Mouse (Mus musculus) intestine, embryonic 15.5 days (tissue): ENCODE results near the gene Tmem213. TPM values are rescaled to one million over a fixed set of nuclear protein-coding genes. Genes with fewer than 3 reads are reported as not detected.

Experiments used
- ATAC-seq: fragments of 200-750 bp; cut with Nextera tagmentation; 2 replicates; pipeline ENCODE4 v1.8.0; 2017; ENCODE audit warnings: moderate TSS enrichment, moderate library complexity
- H3K27ac ChIP-seq: fragments of 300-500 bp; sonication (generic); 2 replicates; pipeline ENCODE4 v1.5.1; 2015; ENCODE audit warnings: mild to moderate bottlenecking, inconsistent platforms
- H3K27me3 ChIP-seq: fragments of 300-500 bp; sonication (generic); replicated peaks from 2 replicates; pipeline ENCODE4 v1.6.1; 2015; ENCODE audit warnings: inconsistent platforms
- H3K36me3 ChIP-seq: fragments of 300-500 bp; sonication (generic); 2 replicates; pipeline ENCODE4 v1.6.1; 2015; ENCODE audit warnings: inconsistent platforms
- H3K4me1 ChIP-seq: fragments of 300-500 bp; sonication (generic); replicated peaks from 2 replicates; pipeline ENCODE4 v1.6.1; 2015; ENCODE audit warnings: inconsistent platforms
- H3K4me2 ChIP-seq: fragments of 300-500 bp; sonication (generic); replicated peaks from 2 replicates; pipeline ENCODE4 v1.6.1; 2015; ENCODE audit warnings: mild to moderate bottlenecking, inconsistent platforms
- H3K4me3 ChIP-seq: fragments of 300-500 bp; sonication (generic); replicated peaks from 2 replicates; pipeline ENCODE4 v1.5.1; 2015; ENCODE audit warnings: inconsistent platforms
- H3K9ac ChIP-seq: fragments of 300-500 bp; sonication (generic); 2 replicates; pipeline ENCODE4 v1.6.1; 2015; ENCODE audit warnings: inconsistent platforms
- H3K9me3 ChIP-seq: fragments of 300-500 bp; sonication (generic); 2 replicates; pipeline ENCODE4 v1.6.1; 2016; ENCODE audit warnings: inconsistent platforms
- WGBS: fragments of 180-500 bp; shearing (Covaris S2); methylation state at CpG from one replicate; pipeline ENCODE4 v1.1.7; 2015; 5-methylcytosine and 5-hydroxymethylcytosine counted together
- polyA plus RNA-seq: library from polyadenylated mRNA; unstranded; fragments of >200 nt; fragmentation: Nextera tagmentation; extraction: Ambion mirVana; gene quantifications from 2 replicates; pipeline ENCODE4 v1.2.1, GENCODE M21; 2015

Tmem213 gene
- polyA plus RNA-seq, 1 experiment from 2014 or later, result not detected

DNA sequence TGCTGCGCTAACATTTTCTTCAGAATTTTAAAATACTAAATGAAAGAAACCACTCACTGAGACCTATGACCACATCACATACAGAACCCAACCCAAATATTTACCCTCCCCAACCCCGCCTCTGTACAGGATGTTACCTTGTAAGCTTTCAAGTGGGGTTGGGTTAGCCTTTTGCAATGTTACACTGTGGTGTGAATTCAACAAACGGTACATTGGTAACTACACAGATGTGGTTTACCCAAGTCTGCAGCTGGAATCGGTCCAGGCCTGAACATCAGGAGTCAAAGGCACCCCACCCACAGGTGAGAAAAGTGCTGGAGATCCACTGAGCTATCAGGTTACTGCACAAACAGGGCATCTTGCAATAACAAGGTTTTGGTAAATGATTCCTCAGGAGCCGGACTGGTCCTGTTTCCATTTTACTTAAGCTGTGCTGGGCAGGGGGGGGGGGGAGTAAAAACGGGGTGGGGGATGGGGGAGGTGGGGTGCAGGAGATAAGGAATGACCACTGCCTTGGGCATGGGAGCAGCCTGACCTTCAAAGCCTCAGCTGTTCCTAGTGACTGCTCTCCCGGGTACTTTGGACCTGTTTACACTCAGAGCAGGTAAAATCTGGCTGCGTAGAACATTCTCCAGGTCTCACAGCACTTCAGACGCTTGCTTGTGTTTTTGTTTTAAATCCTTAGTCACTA lies 11.8 kb downstream of the Tmem213 start:
- H3K4me1 ChIP-seq, result no peaks in the 10 kb centered on the region
- no peak overlapping the region for H3K27ac ChIP-seq
- H3K9me3 ChIP-seq, result no peaks in the 10 kb centered on the region
- WGBS, result 42% methylated on average over 9 of the region's 9 CpGs
- H3K36me3 ChIP-seq, result no peaks in the 10 kb centered on the region
- ATAC-seq, result peak; percentile 57
- H3K4me3 ChIP-seq, result no peak overlapping the region
- H3K27me3 ChIP-seq, result no peaks in the 10 kb centered on the region
- H3K9ac ChIP-seq, result no peak overlapping the region
- H3K4me2 ChIP-seq, result no peak overlapping the region

DNA sequence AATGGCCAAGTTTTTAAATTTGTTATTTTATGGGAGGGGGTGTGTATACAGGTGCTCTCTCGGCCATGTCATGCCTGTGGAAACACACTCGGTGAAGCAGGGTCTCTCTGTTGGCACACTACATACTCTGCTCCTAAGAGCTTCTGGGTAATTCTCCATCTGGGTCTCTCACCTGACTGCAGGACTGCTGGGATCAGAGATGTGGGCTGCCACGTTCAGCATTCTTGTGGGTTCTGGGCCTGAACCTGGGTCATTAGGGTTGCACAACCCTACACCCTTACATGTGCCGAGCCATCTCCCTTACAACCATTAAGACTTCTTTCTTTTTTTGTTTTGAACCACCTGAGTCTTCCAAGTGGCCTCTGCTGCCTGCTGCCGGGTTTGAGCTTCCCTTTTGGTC lies 12.8 kb downstream of the Tmem213 start:
- H3K36me3 ChIP-seq, result no peaks in the 10 kb centered on the region
- no peaks in the 10 kb centered on the region for H3K9me3 ChIP-seq
- H3K4me2 ChIP-seq, result no peak overlapping the region
- no peak overlapping the region for H3K4me3 ChIP-seq
- no peaks in the 10 kb centered on the region for H3K4me1 ChIP-seq
- no peak for ATAC-seq
- no peak overlapping the region for H3K9ac ChIP-seq
- no peak overlapping the region for H3K27ac ChIP-seq
- 81% methylated on average over 5 of the region's 5 CpGs for WGBS
- H3K27me3 ChIP-seq, result no peaks in the 10 kb centered on the region

DNA sequence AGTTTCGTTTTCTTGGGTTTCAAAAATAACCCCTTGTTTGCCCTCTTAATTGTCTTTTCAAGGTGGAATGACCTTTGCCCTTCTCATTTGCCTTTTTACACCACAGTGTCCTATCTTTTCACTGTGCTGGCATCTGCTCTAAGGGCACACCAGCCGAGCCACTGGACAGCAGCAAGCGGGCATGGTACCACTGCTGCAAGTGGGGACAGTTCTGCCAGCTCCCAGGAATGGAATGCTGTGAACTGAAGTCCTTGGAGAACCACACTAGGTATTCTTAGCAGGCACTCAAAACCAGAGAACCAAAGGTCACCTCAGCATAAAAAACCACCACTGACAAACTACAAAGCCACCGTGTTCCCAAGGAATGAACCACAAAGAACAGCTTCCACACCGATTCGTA lies 13.7 kb downstream of the Tmem213 start:
- 50% methylated on average over 6 of the region's 6 CpGs for WGBS

DNA sequence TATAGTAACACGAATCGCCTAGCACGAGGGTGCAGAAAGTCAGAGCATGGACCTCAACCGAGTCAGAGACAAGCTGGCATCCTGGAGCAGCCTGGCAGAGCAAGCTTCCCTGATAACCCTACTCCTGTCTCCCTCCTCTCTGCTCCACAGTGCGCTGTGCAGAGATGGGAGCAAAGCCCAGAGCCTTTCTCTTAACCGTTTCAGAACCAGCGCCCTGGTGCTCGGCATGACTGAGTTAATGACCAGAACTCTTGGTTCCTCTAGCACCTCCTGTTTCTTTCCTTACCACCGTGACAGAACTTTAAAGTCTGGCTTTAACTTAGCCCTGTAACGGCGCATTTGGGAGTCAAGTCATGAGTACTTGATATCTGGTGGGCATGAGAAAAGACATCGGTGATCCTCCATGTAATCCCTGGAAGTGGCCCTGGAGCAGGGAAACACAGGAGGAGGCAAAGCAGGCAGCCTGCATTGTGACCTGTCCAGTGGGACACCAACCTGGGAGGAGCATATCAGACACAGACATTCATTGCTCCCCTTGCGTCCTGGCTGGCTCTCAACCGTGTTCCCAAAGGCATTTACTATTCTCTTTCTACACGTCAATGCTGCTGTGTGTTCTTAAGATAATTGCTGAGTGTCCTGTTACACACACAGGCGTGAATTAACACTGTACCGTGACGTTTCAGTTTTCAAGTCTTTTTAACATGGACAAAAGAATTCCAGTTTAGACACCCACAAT lies 14.6 kb downstream of the Tmem213 start:
- Histone ChIP-seq H3K27me3 (no peaks in the 10 kb centered on the region), H3K4me2 (no peak overlapping the region), H3K9ac (no peak overlapping the region), H3K36me3 (no peaks in the 10 kb centered on the region), H3K4me3 (no peak overlapping the region), H3K4me1 (no peaks in the 10 kb centered on the region), H3K27ac (no peak overlapping the region), H3K9me3 (no peaks in the 10 kb centered on the region)
- WGBS, result 79% methylated on average over 18 of the region's 18 CpGs
- ATAC-seq, result no peak

More for the DNA sequence above, 13.7 kb downstream of the Tmem213 start:
- no peaks in the 10 kb centered on the region for H3K36me3 ChIP-seq
- no peaks in the 10 kb centered on the region for H3K27me3 ChIP-seq
- H3K4me3 ChIP-seq, result no peak overlapping the region
- peak overlapping the region; percentile 17; the same call in 1 of the 2 replicates for H3K4me2 ChIP-seq
- no peaks in the 10 kb centered on the region for H3K4me1 ChIP-seq
- H3K9ac ChIP-seq, result no peak overlapping the region
- no peak overlapping the region for H3K27ac ChIP-seq
- no peaks in the 10 kb centered on the region for H3K9me3 ChIP-seq
- peak; percentile 38; the same call in 1 of the 2 replicates for ATAC-seq

DNA sequence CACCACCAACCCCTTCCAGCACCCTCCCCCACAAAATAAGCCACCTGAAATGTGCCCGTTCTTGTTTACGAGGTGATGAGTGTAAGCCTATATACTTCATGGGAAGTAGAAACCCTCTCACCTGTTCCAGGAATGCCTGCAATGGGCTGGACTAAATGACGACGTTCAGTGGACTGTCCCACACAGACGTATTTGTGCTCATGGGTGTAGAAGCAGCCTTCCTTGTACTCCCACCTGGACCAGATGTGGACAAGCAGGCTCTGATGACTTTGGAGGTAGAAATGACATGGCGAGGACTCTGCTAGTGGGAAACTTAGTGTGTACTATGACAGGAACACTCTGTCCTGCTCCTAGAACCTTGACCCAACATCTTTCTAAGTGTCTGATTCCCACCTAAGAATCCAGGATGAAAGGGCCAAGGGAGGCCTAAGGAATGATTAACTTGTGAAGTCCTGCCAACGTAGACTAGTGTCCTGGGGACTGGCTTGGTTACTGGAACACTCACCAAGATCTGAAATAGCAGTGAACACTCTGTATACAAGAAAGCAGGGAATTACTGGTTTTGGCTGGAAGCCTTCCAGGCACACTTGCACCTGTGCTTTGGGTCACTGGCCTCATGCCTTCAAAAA lies 15.3 kb downstream of the Tmem213 start, which contains the start of gene Atp6v0a4:
Gene Atp6v0a4 (minus strand): TSS at position 380 of the 629 bp plus-strand sequence.
- no peak within 1 kb of the TSS for H3K4me2 ChIP-seq
- H3K27me3 ChIP-seq, result no peaks in the 10 kb centered on the region
- no peaks in the 10 kb centered on the region for H3K4me1 ChIP-seq
- H3K9ac ChIP-seq, result no peak within 1 kb of the TSS
- 81% methylated on average over 7 of the region's 7 CpGs for WGBS
- ATAC-seq, result no peak
- no peak within 1 kb of the TSS for H3K27ac ChIP-seq
- H3K4me3 ChIP-seq, result no peak within 1 kb of the TSS
- H3K36me3 ChIP-seq, result no peaks in the 10 kb centered on the region
- no peaks in the 10 kb centered on the region for H3K9me3 ChIP-seq

DNA sequence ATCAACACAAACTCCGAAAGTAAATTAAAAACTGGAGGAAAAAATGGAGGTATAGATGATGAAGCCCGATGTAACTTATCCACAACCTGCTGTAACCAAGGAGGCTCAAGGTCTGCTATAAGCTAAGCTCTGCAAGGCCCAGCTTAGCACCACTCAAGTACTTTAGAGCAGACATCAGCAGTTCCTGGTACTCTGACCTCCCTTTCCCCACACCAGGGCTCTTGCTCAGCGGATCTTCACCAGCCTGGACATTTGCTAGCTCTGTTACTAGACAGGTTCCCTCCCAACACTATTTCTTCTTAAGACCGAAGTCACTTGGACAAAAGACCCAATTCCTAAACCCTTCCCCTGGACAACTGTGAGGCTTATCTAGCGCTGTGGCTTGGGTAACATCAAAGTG lies 15.8 kb downstream of the Tmem213 start:
- Histone ChIP-seq H3K36me3 (no peaks in the 10 kb centered on the region), H3K27me3 (no peaks in the 10 kb centered on the region), H3K4me3 (no peak overlapping the region), H3K9me3 (no peaks in the 10 kb centered on the region), H3K9ac (no peak overlapping the region), H3K4me1 (no peaks in the 10 kb centered on the region), H3K4me2 (no peak overlapping the region), H3K27ac (no peak overlapping the region)
- no peak for ATAC-seq
- WGBS, result 95% methylated on average over 5 of the region's 5 CpGs

DNA sequence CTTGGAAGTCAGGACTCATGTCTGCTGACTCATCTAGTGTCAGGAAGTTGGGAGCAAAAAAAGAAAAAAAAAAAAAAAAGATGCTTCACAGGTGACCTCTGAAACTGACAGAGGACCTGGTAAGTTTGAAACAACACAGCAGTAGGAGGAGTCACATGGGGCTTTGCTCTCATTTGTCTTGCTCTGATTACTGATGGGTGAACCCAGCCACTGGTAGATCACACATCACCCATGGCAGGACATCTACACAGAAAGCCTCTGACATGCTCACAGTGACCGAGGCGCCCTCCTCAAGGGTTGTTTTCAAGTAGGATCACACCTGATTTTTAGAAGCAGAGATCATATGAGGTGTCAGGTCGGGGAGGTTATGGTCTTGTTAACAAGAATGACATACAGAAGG lies 16.4 kb downstream of the Tmem213 start:
- Histone ChIP-seq H3K9me3 (no peaks in the 10 kb centered on the region), H3K27me3 (no peaks in the 10 kb centered on the region), H3K36me3 (no peaks in the 10 kb centered on the region; the same call in 1 of the 2 replicates), H3K4me2 (no peak overlapping the region), H3K9ac (no peak overlapping the region), H3K27ac (no peak overlapping the region), H3K4me3 (no peak overlapping the region), H3K4me1 (no peaks in the 10 kb centered on the region)
- WGBS, result 93% methylated on average over 3 of the region's 3 CpGs
- no peak for ATAC-seq

DNA sequence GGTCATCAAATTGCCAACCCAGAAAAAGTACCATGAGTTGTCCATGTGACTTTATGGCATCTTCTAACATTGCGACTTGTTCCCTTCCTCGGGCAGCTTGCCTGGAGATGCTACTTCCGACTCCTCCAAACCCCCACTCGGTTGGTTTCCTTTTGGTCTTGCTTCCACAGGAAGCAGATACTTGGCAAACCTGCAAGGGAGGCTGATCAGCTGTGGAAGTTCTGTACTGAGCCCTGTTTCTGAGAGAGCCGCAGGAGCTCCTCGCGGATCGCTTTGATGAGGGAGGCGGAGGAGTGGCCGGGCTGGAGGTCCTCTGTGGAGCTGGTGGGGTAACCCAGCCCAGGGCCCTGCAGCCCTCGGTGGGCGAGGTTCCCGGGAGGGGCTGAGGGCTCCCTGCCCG lies 19.1 kb downstream of the Tmem213 start:
- Histone ChIP-seq H3K36me3 (no peaks in the 10 kb centered on the region; the same call in 1 of the 2 replicates), H3K9ac (no peak overlapping the region), H3K4me3 (no peak overlapping the region), H3K4me1 (no peaks in the 10 kb centered on the region), H3K27me3 (no peaks in the 10 kb centered on the region), H3K9me3 (no peaks in the 10 kb centered on the region), H3K27ac (no peak overlapping the region), H3K4me2 (no peak overlapping the region)
- ATAC-seq, result no peak
- WGBS, result 88% methylated on average over 14 of the region's 14 CpGs

DNA sequence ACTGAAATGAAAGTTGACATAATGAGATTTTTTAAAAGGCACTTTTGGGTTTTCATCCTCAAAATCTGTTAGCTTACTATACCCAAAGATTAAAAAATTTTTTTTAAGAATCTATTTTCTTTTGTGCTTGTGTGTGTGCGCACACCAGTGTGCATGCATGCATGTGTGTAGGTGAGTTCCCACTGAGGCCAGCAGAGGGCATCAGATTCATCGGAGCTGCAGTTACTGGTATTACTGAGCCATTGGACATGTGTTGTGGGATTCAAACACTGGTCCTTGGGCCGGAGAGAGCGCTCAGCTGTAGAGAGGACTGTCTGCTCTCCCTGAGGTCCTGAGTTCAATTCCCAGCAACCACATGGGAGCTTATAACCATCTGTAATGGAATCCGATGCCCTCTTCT lies 20.8 kb downstream of the Tmem213 start:
- no peak overlapping the region for H3K27ac ChIP-seq
- no peaks in the 10 kb centered on the region; the same call in 1 of the 2 replicates for H3K36me3 ChIP-seq
- H3K27me3 ChIP-seq, result no peaks in the 10 kb centered on the region
- H3K4me3 ChIP-seq, result no peak overlapping the region
- H3K9me3 ChIP-seq, result no peaks in the 10 kb centered on the region
- 95% methylated on average over 5 of the region's 5 CpGs for whole genome bisulfite sequencing
- no peaks in the 10 kb centered on the region for H3K4me1 ChIP-seq
- no peak overlapping the region for H3K4me2 ChIP-seq
- ATAC-seq, result no peak
- H3K9ac ChIP-seq, result no peak overlapping the region

DNA sequence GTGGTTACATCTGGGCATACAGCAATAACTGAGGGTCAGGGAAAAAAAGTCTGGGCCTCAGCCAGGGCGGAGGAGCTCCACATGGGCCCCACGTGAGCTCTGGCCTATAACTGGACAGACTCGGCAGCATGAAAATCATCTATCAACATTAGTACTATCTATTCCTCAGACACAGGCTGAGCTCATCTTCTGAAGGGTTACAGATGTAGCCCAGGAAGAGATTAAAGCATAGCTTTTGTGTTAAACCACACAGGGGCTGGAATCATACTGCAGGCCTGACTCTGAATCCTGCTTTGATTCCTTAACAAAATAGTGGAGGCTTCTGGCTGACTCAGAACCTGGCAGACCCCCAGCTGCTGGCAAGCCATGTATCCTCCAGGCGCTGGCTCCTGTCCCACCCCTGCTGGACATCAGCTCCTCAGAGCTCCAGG lies 22.8 kb downstream of the Tmem213 start:
- no peaks in the 10 kb centered on the region; the same call in 1 of the 2 replicates for H3K36me3 ChIP-seq
- H3K4me2 ChIP-seq, result no peak overlapping the region
- no peak overlapping the region for H3K4me3 ChIP-seq
- H3K9ac ChIP-seq, result no peak overlapping the region
- 63% methylated on average over 4 of the region's 4 CpGs for WGBS
- H3K9me3 ChIP-seq, result no peaks in the 10 kb centered on the region
- no peaks in the 10 kb centered on the region for H3K4me1 ChIP-seq
- no peaks in the 10 kb centered on the region for H3K27me3 ChIP-seq
- no peak overlapping the region for H3K27ac ChIP-seq
- ATAC-seq, result 0 out of 2 replicates have a peak, but pooled peaks have one; percentile 23

DNA sequence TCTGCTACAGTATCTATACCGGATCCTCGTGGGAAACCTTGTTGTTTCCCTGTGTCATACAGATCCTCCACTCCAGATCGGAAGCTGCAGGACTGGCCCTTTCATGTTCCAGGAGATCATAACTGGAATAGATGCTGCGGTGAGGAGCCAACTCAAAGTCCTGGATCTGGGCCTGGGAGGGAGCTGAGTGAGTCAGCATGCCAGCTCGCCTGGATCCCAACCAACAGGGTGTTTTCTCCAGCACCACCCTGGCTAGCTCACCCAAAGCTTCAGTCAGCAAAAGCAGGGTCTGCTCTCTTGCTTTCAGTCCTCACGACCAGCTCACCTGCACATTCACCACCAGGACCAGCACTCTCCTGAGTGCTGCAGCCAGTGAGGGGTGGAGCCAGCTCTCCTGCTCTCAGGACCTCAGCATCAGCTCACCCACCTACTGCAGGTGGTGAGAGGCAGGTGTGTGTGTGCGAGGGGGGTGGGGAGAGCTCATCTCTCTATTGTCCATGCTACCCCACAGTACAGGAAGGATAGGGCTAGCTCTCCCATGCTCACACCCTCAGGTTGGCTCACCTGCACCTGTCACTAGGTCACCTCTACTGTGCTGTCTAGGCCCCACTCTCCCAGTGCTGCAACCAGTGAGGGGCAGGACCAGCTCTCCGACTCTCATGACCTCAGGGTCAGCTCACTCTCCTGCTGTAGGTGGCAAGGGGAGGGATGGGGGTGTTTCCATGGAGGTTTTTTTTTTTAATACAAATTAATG lies 25.9 kb downstream of the Tmem213 start:
- Histone ChIP-seq H3K9me3 (no peaks in the 10 kb centered on the region), H3K4me1 (no peaks in the 10 kb centered on the region), H3K4me3 (no peak overlapping the region), H3K27me3 (no peaks in the 10 kb centered on the region), H3K4me2 (no peak overlapping the region), H3K9ac (no peak overlapping the region), H3K36me3 (no peaks in the 10 kb centered on the region; the same call in 1 of the 2 replicates), H3K27ac (no peak overlapping the region)
- 87% methylated on average over 8 of the region's 8 CpGs for WGBS
- ATAC-seq, result no peak

DNA sequence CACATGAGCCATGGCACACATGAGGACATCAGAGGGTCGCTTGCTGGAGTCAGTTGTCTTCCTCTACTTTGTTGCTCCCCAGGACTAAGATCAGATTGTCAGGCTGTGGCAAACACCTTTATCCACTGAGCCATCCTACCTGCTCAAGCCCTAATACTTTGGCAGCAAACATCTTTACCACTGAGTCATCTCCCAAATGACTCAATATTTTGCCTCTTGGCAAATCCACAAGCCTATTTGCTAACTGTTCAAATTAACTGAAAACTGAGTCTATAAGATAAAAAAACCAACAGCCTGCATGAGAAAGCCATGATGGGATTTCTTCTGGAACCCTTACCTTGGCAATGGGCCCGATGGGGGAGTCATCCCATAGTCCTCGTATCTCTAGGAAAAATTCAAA lies 30.0 kb downstream of the Tmem213 start:
- ATAC-seq, result no peak
- Histone ChIP-seq H3K27ac (no peak overlapping the region), H3K4me2 (no peak overlapping the region), H3K9ac (no peak overlapping the region), H3K4me3 (no peak overlapping the region), H3K4me1 (peaks cover under 1% of the 10 kb centered on the region; the same call in 1 of the 2 replicates), H3K9me3 (no peaks in the 10 kb centered on the region), H3K27me3 (no peaks in the 10 kb centered on the region), H3K36me3 (no peaks in the 10 kb centered on the region)
- WGBS, result 85% methylated on average over 3 of the region's 3 CpGs
